Mouse (Mus musculus): ENCODE data around the gene Anapc11.

DNA sequence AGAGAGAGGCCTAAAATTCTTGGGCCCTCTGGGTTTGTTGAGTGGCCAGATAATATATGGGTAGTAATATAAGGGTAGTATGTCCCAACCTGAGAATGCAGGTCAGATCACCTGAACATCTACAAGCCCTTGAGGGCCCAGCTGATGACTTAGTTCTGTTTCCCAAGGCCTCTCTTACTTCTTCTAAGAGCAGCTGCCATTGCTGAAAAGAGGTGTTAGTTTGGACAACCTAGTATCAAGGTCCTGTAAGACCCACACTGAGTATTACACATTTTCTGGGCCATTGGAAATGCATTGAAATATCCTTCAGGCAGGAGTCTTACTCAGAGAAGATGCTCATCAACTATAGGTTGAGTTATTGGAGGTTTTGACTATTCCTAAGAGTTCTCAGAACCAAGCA is 22.3 kb upstream of the Anapc11 start:
- TF ChIP-seq CTCF (IDR thresholded peaks at IDR 0.05; ENCODE audit: control insufficient read depth, insufficient read depth, insufficient read length) (no peak), USF1 (IDR thresholded peaks at IDR 0.05; ENCODE audit: low read depth) (no peak), FOSL1 (IDR thresholded peaks at IDR 0.05; ENCODE audit: insufficient read depth, low read length, poor library complexity, severe bottlenecking) (no peak), MYOD1 (IDR thresholded peaks at IDR 0.05; ENCODE audit: control insufficient read depth, insufficient read length, low read depth) (no peak), MAX (IDR thresholded peaks at IDR 0.05) (no peak)

Measured in C2C12 (cell line).